Mouse (Mus musculus) C2C12 (cell line): ENCODE measurements around the gene Nyx.

ENCODE experiments used
- CTCF ChIP-seq: IDR thresholded peaks from one replicate; pipeline ENCODE4 v1.5.1; 2011; ENCODE audit not compliant: control insufficient read depth, insufficient read depth, insufficient read length
- MYOG ChIP-seq: IDR thresholded peaks from one replicate; pipeline ENCODE4 v1.6.1; 2011; ENCODE audit not compliant: control insufficient read depth, insufficient read length; ENCODE audit errors: extremely low read depth
- USF1 ChIP-seq: IDR thresholded peaks from one replicate; pipeline ENCODE4 v1.6.1; 2011; ENCODE audit warnings: low read depth, mild to moderate bottlenecking, control low read depth, moderate library complexity

DNA sequence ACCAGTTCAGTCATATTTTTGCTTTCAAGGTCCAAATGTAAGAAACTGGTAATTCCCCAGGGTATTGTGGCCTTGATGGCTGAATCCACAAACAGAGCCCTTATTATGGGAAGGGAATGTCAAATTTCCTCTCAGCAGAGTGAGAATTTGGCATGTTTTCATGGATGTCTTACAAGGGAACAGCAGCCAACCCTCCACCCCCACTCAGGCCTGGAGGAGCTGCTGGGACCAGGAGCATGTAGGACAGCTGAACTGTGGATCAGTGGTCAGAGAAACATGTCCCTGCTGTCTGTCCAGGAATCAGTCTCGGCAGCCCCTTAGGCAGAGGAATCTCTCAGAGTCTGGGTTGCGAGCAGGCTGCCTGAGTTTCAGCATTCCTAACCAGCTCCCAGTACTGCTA, 771 bp downstream of the Nyx start:
- TF ChIP-seq MYOG (no peak), USF1 (no peak), CTCF (no peak)
